Mouse (Mus musculus) embryonic fibroblast, embryonic 13.5 days (primary cell): ENCODE data around the gene Fnbp1l. TPM values are rescaled to one million over a fixed set of nuclear protein-coding genes. Genes with fewer than 3 reads are reported as not detected.

Experiments used
- H3K27ac ChIP-seq: 2 replicates; pipeline ENCODE4 v1.5.1; 2012; ENCODE audit warnings: low read length, control low read depth, inconsistent platforms; ENCODE audit not compliant: insufficient read depth
- H3K4me1 ChIP-seq: 2 replicates; pipeline ENCODE4 v1.6.1; 2011; ENCODE audit warnings: low read length; ENCODE audit not compliant: control insufficient read depth, insufficient read depth
- H3K4me3 ChIP-seq: 2 replicates; pipeline ENCODE4 v1.5.1; 2011; ENCODE audit warnings: mild to moderate bottlenecking, control low read depth, low read length; ENCODE audit not compliant: insufficient read depth
- CTCF ChIP-seq: IDR thresholded peaks from 2 replicates; pipeline ENCODE4 v1.5.1; 2011; ENCODE audit warnings: mild to moderate bottlenecking, control low read depth, low read length, moderate library complexity, borderline replicate concordance; ENCODE audit not compliant: insufficient read depth
- POLR2A ChIP-seq: IDR thresholded peaks from 2 replicates; pipeline ENCODE4 v1.6.1; 2011; ENCODE audit warnings: low read depth, mild to moderate bottlenecking, control low read depth, low read length, moderate library complexity
- polyA plus RNA-seq: library from polyadenylated mRNA; stranded (reverse); fragments of >200 nt; gene quantifications from 2 replicates; pipeline ENCODE4 v1.2.4, GENCODE M21; 2011; ENCODE audit warnings: low read depth; ENCODE audit not compliant: missing spikeins, insufficient read length

The Fnbp1l gene
- polyA plus RNA-seq, 1 experiment, result 65.4 TPM

DNA sequence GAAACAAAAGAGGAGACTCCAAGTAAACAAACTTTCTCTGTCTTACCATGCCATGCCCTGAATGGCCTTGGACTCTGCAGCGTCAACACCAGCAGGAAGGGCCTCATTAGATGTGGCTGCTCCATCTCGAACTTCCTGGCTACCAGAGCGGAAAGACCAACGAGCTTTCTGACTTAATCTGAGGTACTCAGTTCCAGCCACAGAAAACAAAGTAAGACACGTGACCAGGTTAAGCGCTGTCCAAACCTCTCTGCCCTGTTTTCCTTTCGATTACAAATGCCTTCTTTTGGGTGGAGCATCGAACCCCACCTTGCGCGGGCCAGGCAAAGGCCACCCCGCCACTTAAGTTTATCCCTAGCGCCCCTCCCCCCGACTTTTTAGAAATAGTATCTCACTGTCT lies 10.1 kb upstream of the Fnbp1l start:
- H3K4me3 ChIP-seq, result no peak overlapping the region
- H3K27ac ChIP-seq, result no peak overlapping the region
- no peaks in the 10 kb centered on the region for H3K4me1 ChIP-seq
- TF ChIP-seq CTCF (no peak), POLR2A (no peak)

DNA sequence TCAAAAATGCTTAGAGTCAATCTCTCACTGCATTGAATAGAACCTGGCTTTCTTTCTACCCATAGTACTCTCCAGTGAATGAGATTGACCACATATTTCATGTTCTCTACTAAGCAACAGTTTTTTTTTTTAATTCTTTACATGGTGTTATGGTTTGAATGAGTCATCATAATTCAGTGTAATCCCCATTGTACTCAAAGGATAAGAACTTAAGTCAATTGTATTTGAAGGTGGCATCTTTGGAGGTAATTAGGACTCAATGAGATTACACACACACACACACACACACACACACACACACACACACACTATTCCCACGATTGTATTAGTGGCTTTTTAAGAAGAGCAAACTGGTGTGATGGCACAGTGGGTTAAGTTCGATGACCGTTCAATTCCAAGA lies 9.4 kb upstream of the Fnbp1l start:
- no peak overlapping the region for H3K4me3 ChIP-seq
- no peak overlapping the region for H3K27ac ChIP-seq

DNA sequence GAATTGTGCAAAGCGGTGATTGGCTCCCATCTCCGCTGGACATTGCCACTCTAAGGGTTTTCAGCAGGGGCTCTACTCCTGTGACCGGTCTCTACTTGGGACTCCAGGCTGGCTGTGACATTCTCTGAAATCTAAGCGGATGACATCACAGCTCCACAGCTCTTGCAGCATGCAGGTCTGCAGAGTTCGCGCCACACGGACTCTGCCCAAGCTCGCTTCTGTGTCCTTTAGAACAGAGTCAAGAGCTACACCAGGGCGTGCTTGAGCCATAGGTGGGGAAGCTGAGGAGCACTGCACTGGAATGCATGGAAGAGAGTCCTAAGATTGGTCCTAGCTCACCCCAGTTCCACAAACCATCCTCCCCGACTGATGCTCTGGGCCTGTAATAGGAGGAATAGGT lies 9.0 kb upstream of the Fnbp1l start:
- TF ChIP-seq CTCF (no peak), POLR2A (no peak)
- no peaks in the 10 kb centered on the region for H3K4me1 ChIP-seq
- no peak overlapping the region for H3K4me3 ChIP-seq
- no peak overlapping the region for H3K27ac ChIP-seq

More for the DNA sequence above, 9.4 kb upstream of the Fnbp1l start:
- TF ChIP-seq CTCF (no peak), POLR2A (no peak)
- no peaks in the 10 kb centered on the region for H3K4me1 ChIP-seq

DNA sequence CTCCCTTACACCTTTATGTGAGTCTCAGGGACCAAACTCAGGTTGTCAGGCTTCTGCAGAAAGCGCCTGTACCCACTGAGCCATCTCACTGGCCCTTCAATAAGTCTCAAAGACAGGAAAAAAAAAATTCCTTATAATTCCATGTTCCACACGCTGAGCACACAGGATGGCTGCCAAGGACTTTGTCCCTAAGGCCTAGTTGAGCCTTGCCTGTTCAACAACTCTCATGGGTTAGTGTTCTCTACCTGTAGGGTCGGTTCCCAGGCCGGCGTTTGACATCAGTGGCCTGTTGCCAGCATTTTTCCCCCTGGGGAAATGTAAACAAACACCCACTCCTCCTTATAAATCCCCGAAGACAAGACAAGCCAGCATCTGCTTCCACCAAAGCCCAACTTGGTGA lies 8.3 kb upstream of the Fnbp1l start:
- H3K4me3 ChIP-seq, result no peak overlapping the region
- no peaks in the 10 kb centered on the region for H3K4me1 ChIP-seq
- TF ChIP-seq POLR2A (no peak), CTCF (no peak)
- no peak overlapping the region for H3K27ac ChIP-seq

DNA sequence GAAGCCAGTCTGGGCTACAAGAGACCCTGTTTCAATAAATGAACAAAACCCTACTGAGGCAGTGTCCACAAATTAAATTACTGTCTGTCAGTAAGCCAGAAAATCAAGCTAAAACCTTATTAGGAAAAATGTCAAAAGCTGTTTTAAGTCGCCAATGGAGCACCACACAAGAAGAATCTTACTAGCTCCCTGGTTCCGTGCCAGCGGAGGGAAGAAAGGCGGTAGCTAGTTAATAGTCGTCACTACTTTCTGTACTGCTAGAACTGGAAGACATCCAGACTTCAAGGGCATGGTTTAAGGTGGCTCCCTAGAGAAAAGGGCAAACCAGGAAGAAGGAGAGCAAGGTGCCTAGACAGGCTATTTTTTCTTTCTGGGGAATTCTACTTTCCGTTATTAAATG lies 5.1 kb upstream of the Fnbp1l start:
- no peak overlapping the region for H3K27ac ChIP-seq
- no peaks in the 10 kb centered on the region for H3K4me1 ChIP-seq
- no peak overlapping the region for H3K4me3 ChIP-seq
- no peak for TF ChIP-seq CTCF
- no peak for TF ChIP-seq POLR2A

DNA sequence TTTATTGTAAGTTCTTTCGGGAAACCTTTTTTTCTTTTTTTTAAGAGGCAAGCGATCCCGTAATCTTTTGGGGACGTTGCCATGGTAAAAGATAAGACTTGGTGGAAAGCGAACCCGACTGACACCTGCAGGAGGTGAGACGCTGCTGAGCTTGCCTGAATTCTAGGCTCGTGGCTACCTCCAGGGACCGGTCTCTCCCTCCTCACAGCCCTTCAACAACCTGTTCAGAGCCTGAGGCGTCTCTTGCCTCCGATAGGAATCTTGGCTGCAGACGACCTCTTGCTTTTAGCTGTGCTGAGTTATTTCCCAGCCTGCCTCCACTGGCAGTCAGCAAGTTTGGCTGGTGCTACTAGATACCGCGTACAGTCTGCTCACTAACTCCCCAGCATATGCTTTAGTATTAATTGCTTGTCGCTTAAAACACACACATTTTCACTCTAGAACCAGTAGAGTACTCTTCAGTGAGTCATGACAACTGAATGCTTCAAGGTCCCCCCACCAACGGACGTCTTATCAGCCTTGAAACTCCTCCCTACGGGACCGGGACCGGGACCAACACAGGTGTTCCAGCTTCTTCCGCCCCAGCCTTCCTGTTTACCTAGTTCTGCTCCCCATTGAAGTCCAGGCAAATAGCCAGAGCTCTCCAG lies 893 bp upstream of the Fnbp1l start:
- TF ChIP-seq CTCF, result no peak
- no peak; the same call in 1 of the 2 replicates for TF ChIP-seq POLR2A
- Histone ChIP-seq H3K4me3 (peak overlapping the region; percentile 70), H3K27ac (no peak overlapping the region), H3K4me1 (peaks cover 4% of the 10 kb centered on the region; the same call in 1 of the 2 replicates)

DNA sequence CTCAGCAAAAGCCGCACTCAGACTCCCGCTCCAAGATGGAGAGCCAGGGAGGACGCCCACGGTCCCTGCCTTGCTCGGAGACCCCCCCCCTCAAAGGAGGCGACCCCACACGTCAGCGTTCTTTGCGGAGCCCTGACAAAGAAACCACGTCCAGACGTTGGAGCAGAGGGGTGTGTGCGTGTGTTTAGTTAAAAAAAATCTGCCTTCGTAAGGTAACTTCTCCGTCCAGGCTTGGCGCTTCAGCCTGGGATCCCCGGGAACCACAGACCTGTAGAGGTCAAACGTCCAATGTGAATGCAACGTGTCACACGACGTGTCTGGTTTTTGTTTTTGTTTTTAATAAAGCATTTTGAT lies 393 bp upstream of the Fnbp1l start:
- peak overlapping the region; percentile 70 for H3K4me3 ChIP-seq
- TF ChIP-seq POLR2A, result no peak
- no peak for TF ChIP-seq CTCF
- H3K4me1 ChIP-seq, result peaks cover 4% of the 10 kb centered on the region; the same call in 1 of the 2 replicates
- H3K27ac ChIP-seq, result no peak overlapping the region

DNA sequence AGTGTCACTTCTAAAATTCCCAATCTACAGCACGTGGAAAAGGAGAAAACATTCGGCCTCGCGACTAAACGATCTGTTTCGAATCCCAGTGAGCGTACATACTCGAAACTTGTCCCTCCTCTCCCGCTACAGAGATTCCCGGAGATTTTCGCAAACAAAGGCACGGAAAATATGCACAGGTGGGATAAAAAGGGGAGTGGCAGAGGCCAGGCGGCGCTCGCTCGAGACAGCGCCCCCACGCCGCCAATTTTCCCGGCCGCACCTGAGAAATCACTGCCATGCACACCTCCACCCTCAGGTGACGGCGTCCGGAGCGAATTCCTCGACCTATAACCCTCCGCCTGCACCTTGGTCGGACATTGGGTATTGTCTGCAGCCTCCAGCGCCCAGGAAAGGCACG lies 1.1 kb downstream of the Fnbp1l start:
- Histone ChIP-seq H3K27ac (no peak overlapping the region), H3K4me1 (peaks cover 4% of the 10 kb centered on the region; the same call in 1 of the 2 replicates)
- TF ChIP-seq CTCF (no peak), POLR2A (no peak)

DNA sequence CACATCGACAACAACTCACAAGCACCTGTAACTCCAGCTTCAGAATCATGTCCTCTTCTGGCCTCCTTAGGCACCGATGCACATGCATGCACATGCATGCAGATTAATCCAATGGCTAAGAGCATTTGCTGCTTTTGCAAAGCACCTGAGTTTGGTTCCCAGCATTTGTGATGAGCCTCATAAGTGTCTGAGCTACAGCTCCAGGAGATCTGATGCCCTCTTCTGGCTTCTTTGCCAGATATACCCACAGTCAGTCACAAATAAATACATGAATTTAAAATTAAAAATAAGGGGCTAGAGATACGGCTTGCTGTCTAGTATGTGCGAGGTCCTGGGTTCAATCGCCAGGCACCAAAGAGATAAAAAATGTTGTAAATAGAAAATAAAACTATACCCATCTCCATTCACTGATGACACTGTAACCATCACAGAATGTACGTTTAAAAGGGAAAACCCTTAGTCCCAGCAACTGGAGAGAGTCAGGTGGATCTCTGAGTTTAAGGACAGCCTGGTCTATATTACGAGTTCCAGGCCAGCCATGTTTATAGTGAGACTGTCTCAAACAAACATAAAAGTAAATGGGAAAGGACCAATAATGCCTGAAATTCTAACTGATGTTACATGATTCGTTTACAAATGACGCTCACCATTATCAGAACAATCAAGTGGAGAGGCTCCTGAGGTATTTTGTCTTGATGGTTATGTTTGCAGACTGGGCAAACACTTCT lies 1.7 kb downstream of the Fnbp1l start:
- peak overlapping the region; percentile 68 for H3K4me3 ChIP-seq
- H3K27ac ChIP-seq, result no peak overlapping the region
- no peak for TF ChIP-seq POLR2A
- no peak for TF ChIP-seq CTCF
- peaks cover 4% of the 10 kb centered on the region; the same call in 1 of the 2 replicates for H3K4me1 ChIP-seq

More for the DNA sequence above, 1.1 kb downstream of the Fnbp1l start:
- H3K4me3 ChIP-seq, result peak overlapping the region; percentile 68

DNA sequence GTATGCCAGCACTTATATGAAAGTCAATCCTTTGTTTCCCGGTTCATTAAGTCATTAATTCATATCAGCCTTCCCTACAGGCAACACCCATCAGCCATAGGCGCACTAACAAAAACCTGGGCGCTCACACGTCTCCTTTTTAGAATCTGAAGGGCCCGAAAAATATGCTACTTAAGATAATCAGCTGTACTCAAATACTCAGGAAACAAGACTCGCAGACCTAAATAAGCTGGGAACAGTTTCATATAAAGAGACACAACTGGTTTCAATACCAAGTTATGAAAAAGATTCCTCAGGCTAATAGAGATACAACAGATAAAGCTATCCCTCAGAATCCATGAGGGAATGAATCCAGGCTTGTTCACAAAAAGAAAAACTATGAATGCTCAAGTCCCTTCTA lies 7.0 kb downstream of the Fnbp1l start:
- Histone ChIP-seq H3K4me3 (no peak overlapping the region), H3K4me1 (peaks cover 2% of the 10 kb centered on the region; the same call in 1 of the 2 replicates), H3K27ac (no peak overlapping the region)
- TF ChIP-seq CTCF, result no peak
- no peak for TF ChIP-seq POLR2A
